Mouse (Mus musculus) regulatory T cell (primary cell): ENCODE measurements around the gene Grap2.

Experiments used
- in situ Hi-C: fragments of 300-600 bp; cut with MboI, MseI; formaldehyde crosslinking; loops from one replicate; pipeline ENCODE4 v1.15.1; 2025; ENCODE audit warnings: high pct_unique_total_duplicates

The Grap2 gene

GRCm38 (mm10) chr15:80679515-80680215 is 107.3 kb downstream of the Grap2 start:
- in situ Hi-C loops: no loop called here

- in situ Hi-C loops: no loop called here
Observed at GRCm38 (mm10) chr15:80680347-80681030, 108.1 kb downstream of the Grap2 start.

- in situ Hi-C loops: no loop called here
Observed at GRCm38 (mm10) chr15:80681466-80681881, 109.1 kb downstream of the Grap2 start.

- in situ Hi-C loops: no loop called here
Observed at GRCm38 (mm10) chr15:80682343-80682742, 109.9 kb downstream of the Grap2 start.

- in situ Hi-C loops: no loop called here
Observed at GRCm38 (mm10) chr15:80683151-80683550, 110.8 kb downstream of the Grap2 start.

- in situ Hi-C loops: no loop called here
Observed at GRCm38 (mm10) chr15:80683990-80684389, 111.6 kb downstream of the Grap2 start.

- in situ Hi-C loops: no loop called here
Observed at GRCm38 (mm10) chr15:80684786-80685602, 112.6 kb downstream of the Grap2 start.

- in situ Hi-C loops: no loop called here
Observed at GRCm38 (mm10) chr15:80685603-80685895, 113.2 kb downstream of the Grap2 start.

GRCm38 (mm10) chr15:80688536-80688935 is 116.1 kb downstream of the Grap2 start:
- in situ Hi-C loops: no loop called here

- in situ Hi-C loops: loop anchor here (10.0 kb wide), 1 partner anchor 399 kb away; no protein-coding TSS in a partner anchor
Observed at GRCm38 (mm10) chr15:80693492-80693891, 121.1 kb downstream of the Grap2 start.

GRCm38 (mm10) chr15:80694125-80694910 is 121.9 kb downstream of the Grap2 start:
- in situ Hi-C loops: loop anchor here (10.0 kb wide), 1 partner anchor 400 kb away; no protein-coding TSS in a partner anchor

GRCm38 (mm10) chr15:80697564-80697963 is 125.2 kb downstream of the Grap2 start:
- in situ Hi-C loops: loop anchor here (10.0 kb wide), 1 partner anchor 403 kb away; no protein-coding TSS in a partner anchor

GRCm38 (mm10) chr15:80701481-80702257 is 129.3 kb downstream of the Grap2 start:
- in situ Hi-C loops: no loop called here
